Mouse (Mus musculus) midbrain, embryonic 10.5 days (tissue): ENCODE results near the gene Fgf12. TPM values are rescaled to one million over a fixed set of nuclear protein-coding genes. Genes with fewer than 3 reads are reported as not detected.

Experiments
- DNase-seq: peaks from one replicate; pipeline ENCODE4 v3.0.0-alpha.2; 2017; ENCODE audit warnings: low spot score
- H3K27ac ChIP-seq: fragments of 300-500 bp; sonication (generic); replicated peaks from 2 replicates; pipeline ENCODE4 v1.5.1; 2016; ENCODE audit warnings: mild to moderate bottlenecking
- H3K27me3 ChIP-seq: fragments of 300-500 bp; sonication (generic); 2 replicates; pipeline ENCODE4 v1.6.1; 2016; ENCODE audit warnings: low read depth, mild to moderate bottlenecking; ENCODE audit not compliant: poor library complexity, severe bottlenecking
- H3K36me3 ChIP-seq: fragments of 300-500 bp; sonication (generic); 2 replicates; pipeline ENCODE4 v1.6.1; 2016; ENCODE audit warnings: mild to moderate bottlenecking, moderate library complexity
- H3K4me1 ChIP-seq: fragments of 300-500 bp; sonication (generic); 2 replicates; pipeline ENCODE4 v1.6.1; 2016
- H3K4me3 ChIP-seq: fragments of 300-500 bp; sonication (generic); 2 replicates; pipeline ENCODE4 v1.5.1; 2016; ENCODE audit warnings: mild to moderate bottlenecking, moderate library complexity
- H3K9me3 ChIP-seq: fragments of 300-500 bp; sonication (generic); replicated peaks from 2 replicates; pipeline ENCODE4 v1.6.1; 2016; ENCODE audit warnings: mild to moderate bottlenecking
- WGBS: fragments of 180-500 bp; shearing (Covaris S2); methylation state at CpG from one replicate; pipeline ENCODE4 v1.1.7; 2016; 5-methylcytosine and 5-hydroxymethylcytosine counted together
- polyA plus RNA-seq: library from polyadenylated mRNA; unstranded; fragments of >200 nt; fragmentation: Nextera tagmentation; extraction: Ambion mirVana; gene quantifications from 2 replicates; pipeline ENCODE4 v1.2.1, GENCODE M21; 2016

Gene Fgf12
- polyA plus RNA-seq, 1 experiment from 2014 or later = 2.7 TPM

DNA sequence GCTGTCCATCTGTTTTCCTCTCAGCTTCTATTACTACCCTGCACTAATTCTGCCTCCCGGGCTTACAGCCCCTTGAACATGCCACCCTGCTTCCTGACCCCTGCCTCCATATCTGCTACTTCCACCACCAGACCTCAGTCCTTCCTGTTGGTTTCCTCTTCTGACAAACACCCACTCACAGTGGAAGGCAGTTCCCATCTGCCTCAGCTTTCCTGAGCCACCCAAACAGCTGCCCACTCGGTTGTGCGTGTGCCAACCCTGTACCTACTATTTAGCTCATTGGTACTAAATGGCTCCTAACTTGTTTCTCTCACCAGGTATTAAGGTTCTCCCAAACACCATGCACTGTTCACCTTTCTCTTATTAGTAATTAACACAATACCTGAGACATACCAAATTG, 71.2 kb downstream of the Fgf12 start:
- no peaks in the 10 kb centered on the region for H3K36me3 ChIP-seq
- H3K27ac ChIP-seq = no peak overlapping the region
- no peak overlapping the region for H3K4me3 ChIP-seq
- WGBS = 89% methylated on average over 3 of the region's 3 CpGs
- DNase-seq = no peak
- H3K27me3 ChIP-seq = no peaks in the 10 kb centered on the region
- H3K9me3 ChIP-seq = no peaks in the 10 kb centered on the region
- H3K4me1 ChIP-seq = no peaks in the 10 kb centered on the region

DNA sequence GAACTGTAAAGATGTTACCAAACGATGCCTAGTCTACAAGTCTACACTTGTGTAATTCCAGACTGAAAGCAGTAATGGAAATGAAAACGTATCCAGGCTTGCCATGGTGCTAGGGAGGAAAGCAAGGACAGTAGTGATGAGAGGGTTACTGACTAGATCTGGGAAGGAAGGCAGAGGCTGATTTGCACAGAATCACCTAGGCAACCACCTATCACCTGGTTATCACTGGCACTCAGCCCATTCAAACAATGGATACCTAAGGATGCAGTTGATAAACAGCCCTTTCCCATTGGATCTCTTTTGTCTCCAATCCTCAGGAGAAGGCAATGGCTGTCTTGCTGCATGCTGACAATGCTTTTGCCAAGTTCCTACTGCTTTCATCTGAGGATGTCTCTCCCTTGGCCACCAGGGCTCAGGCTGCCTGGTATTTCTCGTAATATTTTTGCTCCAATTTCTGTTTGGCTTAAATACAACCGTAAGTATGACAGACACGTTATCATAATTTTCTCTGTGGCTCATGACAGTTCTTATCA, 84.0 kb downstream of the Fgf12 start:
- H3K9me3 ChIP-seq = no peaks in the 10 kb centered on the region
- no peak for DNase-seq
- H3K27me3 ChIP-seq = no peaks in the 10 kb centered on the region
- no peaks in the 10 kb centered on the region for H3K36me3 ChIP-seq
- no peaks in the 10 kb centered on the region for H3K4me1 ChIP-seq
- H3K4me3 ChIP-seq = no peak overlapping the region
- 84% methylated on average over 5 of the region's 5 CpGs for WGBS
- H3K27ac ChIP-seq = no peak overlapping the region

DNA sequence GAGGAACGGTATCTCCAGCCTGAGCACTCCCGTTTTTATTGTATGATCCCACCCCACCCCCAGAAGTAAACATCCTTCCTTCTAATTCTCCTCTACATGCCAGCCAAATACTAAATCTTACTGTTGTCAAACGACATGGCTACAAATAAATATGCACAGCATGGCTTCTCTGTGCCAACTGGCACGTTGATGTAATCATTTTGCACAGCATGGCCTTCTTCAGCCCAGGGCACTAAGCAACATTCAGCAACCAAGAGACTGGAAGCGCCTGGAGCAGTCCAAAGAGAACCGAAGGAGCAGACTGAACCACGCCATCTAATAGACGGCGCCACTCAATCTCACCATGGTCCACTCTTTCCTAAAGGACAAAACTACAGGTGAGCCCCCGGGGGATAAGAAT, 100.2 kb downstream of the Fgf12 start:
- no peak for DNase-seq
- Histone ChIP-seq H3K4me3 (no peak overlapping the region), H3K27ac (no peak overlapping the region), H3K9me3 (no peaks in the 10 kb centered on the region; the same call in 1 of the 2 replicates), H3K27me3 (no peaks in the 10 kb centered on the region), H3K4me1 (no peaks in the 10 kb centered on the region), H3K36me3 (no peaks in the 10 kb centered on the region)
- 90% methylated on average over 10 of the region's 10 CpGs for WGBS

DNA sequence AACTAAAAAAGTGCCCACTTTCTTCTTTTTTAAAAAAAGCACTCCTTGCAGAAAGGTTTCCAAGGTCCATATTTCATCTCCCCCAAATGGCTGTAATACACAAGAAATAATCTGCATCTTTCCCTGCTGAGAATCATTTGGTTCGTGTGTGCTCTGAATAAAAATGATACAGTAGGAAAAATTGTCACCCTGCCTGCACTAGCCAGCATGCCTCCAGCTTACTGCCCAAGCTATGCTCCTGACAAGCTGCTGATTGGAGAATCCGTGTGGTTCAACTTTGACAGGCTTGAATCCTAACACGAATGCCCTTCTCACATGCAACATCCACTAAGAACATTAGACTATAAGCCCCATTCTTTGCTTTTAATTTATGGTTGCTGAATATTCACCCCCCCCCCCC, 102.3 kb downstream of the Fgf12 start:
- Histone ChIP-seq H3K9me3 (no peaks in the 10 kb centered on the region; the same call in 1 of the 2 replicates), H3K27ac (no peak overlapping the region), H3K4me1 (no peaks in the 10 kb centered on the region), H3K36me3 (no peaks in the 10 kb centered on the region), H3K4me3 (no peak overlapping the region), H3K27me3 (no peaks in the 10 kb centered on the region)
- no peak for DNase-seq
- WGBS = 80% methylated on average over 3 of the region's 3 CpGs

- no peaks in the 10 kb centered on the region for H3K36me3 ChIP-seq
- H3K4me3 ChIP-seq = no peak overlapping the region
- no peaks in the 10 kb centered on the region for H3K9me3 ChIP-seq
- H3K4me1 ChIP-seq = no peaks in the 10 kb centered on the region
- DNase-seq = no peak
- 95% methylated on average over 3 of the region's 3 CpGs for WGBS
- H3K27me3 ChIP-seq = no peaks in the 10 kb centered on the region
- H3K27ac ChIP-seq = no peak overlapping the region
These were observed 107.8 kb downstream of the Fgf12 start for GRCm38 (mm10) chr16:28645030-28645429.

- Histone ChIP-seq H3K36me3 (no peaks in the 10 kb centered on the region), H3K9me3 (no peaks in the 10 kb centered on the region), H3K27ac (no peak overlapping the region), H3K4me1 (no peaks in the 10 kb centered on the region), H3K27me3 (no peaks in the 10 kb centered on the region), H3K4me3 (no peak overlapping the region)
- no peak for DNase-seq
- 88% methylated on average over 5 of the region's 5 CpGs for WGBS
These were observed 121.1 kb downstream of the Fgf12 start for GRCm38 (mm10) chr16:28631721-28632120.

GRCm38 (mm10) chr16:28630771-28631484, 121.9 kb downstream of the Fgf12 start:
- Histone ChIP-seq H3K4me1 (no peaks in the 10 kb centered on the region), H3K4me3 (no peak overlapping the region), H3K27ac (no peak overlapping the region), H3K36me3 (no peaks in the 10 kb centered on the region), H3K27me3 (no peaks in the 10 kb centered on the region), H3K9me3 (no peaks in the 10 kb centered on the region)
- no peak for DNase-seq
- WGBS = 90% methylated on average over 11 of the region's 11 CpGs

GRCm38 (mm10) chr16:28626259-28626658, 126.6 kb downstream of the Fgf12 start:
- H3K4me3 ChIP-seq = no peak overlapping the region
- peaks cover 8% of the 10 kb centered on the region for H3K9me3 ChIP-seq
- no peaks in the 10 kb centered on the region for H3K36me3 ChIP-seq
- WGBS = 91% methylated on average over 6 of the region's 6 CpGs
- no peak overlapping the region for H3K27ac ChIP-seq
- H3K27me3 ChIP-seq = no peaks in the 10 kb centered on the region
- DNase-seq = no peak
- H3K4me1 ChIP-seq = no peaks in the 10 kb centered on the region

DNA sequence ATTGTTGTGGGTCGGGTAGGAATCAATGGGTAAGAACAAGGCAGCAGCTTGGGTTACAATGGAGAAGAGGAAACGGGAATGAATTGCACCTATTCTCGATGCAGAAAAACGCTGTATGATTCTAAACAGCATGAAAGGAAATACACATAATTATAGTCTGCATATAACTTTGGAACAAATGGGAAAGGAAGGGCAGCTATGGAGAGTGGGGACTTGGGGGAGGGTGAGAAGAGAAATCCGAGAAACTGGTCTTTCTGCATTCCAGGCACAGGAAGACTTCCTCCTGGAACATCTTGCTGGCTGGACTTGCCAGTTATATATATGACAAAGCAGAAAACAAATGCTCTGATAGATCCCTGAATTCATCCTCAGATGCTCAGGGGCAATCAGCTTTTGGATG, 127.2 kb downstream of the Fgf12 start:
- no peaks in the 10 kb centered on the region for H3K27me3 ChIP-seq
- 78% methylated on average over 5 of the region's 5 CpGs for WGBS

GRCm38 (mm10) chr16:28614412-28614811, 138.5 kb downstream of the Fgf12 start:
- Histone ChIP-seq H3K27ac (no peak overlapping the region), H3K4me1 (peaks cover 9% of the 10 kb centered on the region), H3K27me3 (no peaks in the 10 kb centered on the region), H3K36me3 (no peaks in the 10 kb centered on the region), H3K4me3 (no peak overlapping the region), H3K9me3 (no peaks in the 10 kb centered on the region)
- WGBS = 89% methylated on average over 3 of the region's 3 CpGs
- DNase-seq = no peak

More for the DNA sequence above, 127.2 kb downstream of the Fgf12 start:
- H3K27ac ChIP-seq = no peak overlapping the region
- H3K9me3 ChIP-seq = peaks cover 8% of the 10 kb centered on the region
- DNase-seq = no peak
- H3K4me1 ChIP-seq = no peaks in the 10 kb centered on the region
- H3K4me3 ChIP-seq = no peak overlapping the region
- no peaks in the 10 kb centered on the region for H3K36me3 ChIP-seq

DNA sequence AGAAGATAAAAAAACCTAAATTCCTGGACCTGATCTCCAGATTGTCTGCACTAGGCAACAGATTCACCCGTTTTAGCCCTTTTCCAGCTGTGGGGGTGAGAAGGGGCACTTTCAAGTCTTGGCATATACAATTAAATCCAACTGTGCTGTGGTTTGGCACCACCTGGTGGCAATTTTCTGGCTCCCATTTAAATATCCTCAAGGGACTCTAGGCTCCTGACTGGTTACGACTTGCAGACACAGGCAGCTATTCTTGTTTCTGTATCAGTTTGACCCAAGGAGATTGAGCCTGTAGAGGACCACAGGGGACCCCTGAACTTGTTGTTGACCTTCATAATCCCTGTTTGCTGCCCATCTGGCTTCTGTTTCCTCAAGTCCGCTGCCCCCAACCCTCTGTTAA, 141.9 kb downstream of the Fgf12 start:
- Histone ChIP-seq H3K9me3 (no peaks in the 10 kb centered on the region), H3K4me1 (peaks cover 14% of the 10 kb centered on the region), H3K4me3 (no peak overlapping the region), H3K27me3 (no peaks in the 10 kb centered on the region), H3K36me3 (no peaks in the 10 kb centered on the region), H3K27ac (no peak overlapping the region)
- peak; percentile 58 for DNase-seq
- WGBS = 17% methylated on average over 3 of the region's 3 CpGs

DNA sequence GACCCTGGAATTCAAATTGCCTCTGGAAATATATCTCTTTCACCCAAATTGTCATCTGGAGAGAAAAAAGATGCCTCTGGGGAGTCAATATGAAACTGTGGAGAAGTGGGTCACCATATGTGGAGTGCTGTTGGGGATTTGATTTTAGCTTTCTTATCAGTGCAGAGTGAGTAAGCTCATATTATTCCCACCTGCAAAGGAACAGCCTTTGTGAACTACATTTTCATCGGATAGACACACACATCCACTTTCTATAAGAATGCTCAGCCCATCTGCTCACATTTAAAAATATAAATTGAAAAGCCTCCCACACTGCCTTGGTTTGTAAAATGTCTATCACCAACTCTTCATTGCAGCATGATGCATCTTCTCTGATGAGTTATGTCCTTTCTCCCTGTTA, 149.7 kb downstream of the Fgf12 start:
- no peaks in the 10 kb centered on the region for H3K36me3 ChIP-seq
- WGBS = 87% methylated on average over 1 of the region's 1 CpGs

GRCm38 (mm10) chr16:28601723-28602122, 151.1 kb downstream of the Fgf12 start:
- Histone ChIP-seq H3K9me3 (no peaks in the 10 kb centered on the region), H3K36me3 (no peaks in the 10 kb centered on the region), H3K4me1 (no peaks in the 10 kb centered on the region), H3K27ac (no peak overlapping the region), H3K27me3 (no peaks in the 10 kb centered on the region), H3K4me3 (no peak overlapping the region)
- 85% methylated on average over 4 of the region's 4 CpGs for WGBS
- DNase-seq = no peak

More for the DNA sequence above, 149.7 kb downstream of the Fgf12 start:
- Histone ChIP-seq H3K9me3 (no peaks in the 10 kb centered on the region), H3K27ac (no peak overlapping the region), H3K27me3 (no peaks in the 10 kb centered on the region), H3K4me1 (0 out of 2 replicates have a peak, but pooled peaks cover under 1% of the 10 kb centered on the region), H3K4me3 (no peak overlapping the region)
- DNase-seq = no peak
